Mouse (Mus musculus) stomach, postnatal 0 days (tissue): Measurements from ENCODE around the gene 5330417H12Rik. TPM values are rescaled to one million over a fixed set of nuclear protein-coding genes. Genes with fewer than 3 reads are reported as not detected.
A peak's percentile ranks its signal among the peaks of the same experiment; 100 is the strongest.

ENCODE experiments used
- ATAC-seq: fragments of 200-750 bp; cut with Nextera tagmentation; 2 replicates; pipeline ENCODE4 v1.8.0; 2017; ENCODE audit not compliant: low FRiP score, low TSS enrichment
- DNase-seq: peaks from one replicate; pipeline ENCODE4 v3.0.0-alpha.2; 2016; ENCODE audit warnings: low spot score
- H3K27ac ChIP-seq: fragments of 300-500 bp; sonication (generic); replicated peaks from 2 replicates; pipeline ENCODE4 v1.5.1; 2014; ENCODE audit warnings: mild to moderate bottlenecking, control low read depth
- H3K27me3 ChIP-seq: fragments of 300-500 bp; sonication (generic); 2 replicates; pipeline ENCODE4 v1.6.1; 2014; ENCODE audit warnings: low read length; ENCODE audit not compliant: control insufficient read depth, insufficient read depth
- H3K36me3 ChIP-seq: fragments of 300-500 bp; sonication (generic); 2 replicates; pipeline ENCODE4 v1.6.1; 2014; ENCODE audit warnings: low read length, mixed read lengths; ENCODE audit not compliant: control insufficient read depth, insufficient read depth
- H3K4me1 ChIP-seq: fragments of 300-500 bp; sonication (generic); replicated peaks from 2 replicates; pipeline ENCODE4 v1.6.1; 2014; ENCODE audit warnings: antibody characterized with exemption; ENCODE audit not compliant: control insufficient read depth, insufficient read depth
- H3K4me2 ChIP-seq: fragments of 300-500 bp; sonication (generic); replicated peaks from 2 replicates; pipeline ENCODE4 v1.6.1; 2014; ENCODE audit warnings: low read depth, mild to moderate bottlenecking, control low read depth, moderate library complexity
- H3K4me3 ChIP-seq: fragments of 300-500 bp; sonication (generic); 2 replicates; pipeline ENCODE4 v1.5.1; 2014; ENCODE audit warnings: low read depth, low read length, control low read depth
- H3K9ac ChIP-seq: fragments of 300-500 bp; sonication (generic); 2 replicates; pipeline ENCODE4 v1.6.1; 2014; ENCODE audit warnings: mild to moderate bottlenecking, low read length, control low read depth, mixed read lengths
- H3K9me3 ChIP-seq: fragments of 300-500 bp; sonication (generic); 2 replicates; pipeline ENCODE4 v1.6.1; 2016; ENCODE audit warnings: low read length; ENCODE audit not compliant: control insufficient read depth
- CTCF ChIP-seq: IDR thresholded peaks from 2 replicates; pipeline ENCODE4 v1.5.1; 2016; ENCODE audit warnings: antibody characterized with exemption, low read depth, mild to moderate bottlenecking, moderate library complexity
- EP300 ChIP-seq: optimal IDR thresholded peaks from 2 replicates; pipeline ENCODE3; 2016; ENCODE audit warnings: antibody characterized with exemption
- WGBS: fragments of 180-500 bp; shearing (Covaris S2); extraction: QIAGEN DNeasy Blood & Tissue Kit; methylation state at CpG from one replicate; pipeline ENCODE4 v1.1.7; 2014; 5-methylcytosine and 5-hydroxymethylcytosine counted together
- polyA plus RNA-seq: library from polyadenylated mRNA; unstranded; fragments of >200 nt; fragmentation: Nextera tagmentation; extraction: Ambion mirVana; gene quantifications from 2 replicates; pipeline ENCODE4 v1.2.1, GENCODE M21; 2015

Gene 5330417H12Rik
- polyA plus RNA-seq, 1 experiment from 2014 or later, result not detected

DNA sequence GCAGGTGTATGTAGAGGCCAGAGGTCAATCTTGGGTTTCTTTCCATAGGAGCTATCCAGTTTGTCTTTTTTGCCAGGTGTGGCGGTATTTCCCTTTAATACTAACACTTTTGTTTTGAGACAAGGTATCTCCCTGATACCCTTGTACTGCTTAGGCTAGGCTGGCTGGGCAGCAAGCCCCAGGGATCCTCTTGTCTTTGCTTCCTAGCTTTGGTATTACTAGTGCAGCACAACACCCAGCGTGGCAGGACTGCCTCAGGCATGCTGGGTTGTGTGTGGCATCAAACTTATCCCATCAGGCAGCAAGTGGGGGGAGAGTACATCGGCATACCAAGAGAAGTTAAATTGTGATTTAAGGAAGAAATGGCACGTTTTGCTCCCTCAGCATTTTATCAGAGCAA lies 22.5 kb downstream of the 5330417H12Rik start:
- H3K27me3 ChIP-seq, result no peaks in the 10 kb centered on the region
- no peak overlapping the region for H3K4me2 ChIP-seq
- H3K4me1 ChIP-seq, result no peaks in the 10 kb centered on the region
- no peak overlapping the region for H3K27ac ChIP-seq
- no peaks in the 10 kb centered on the region for H3K9me3 ChIP-seq
- H3K36me3 ChIP-seq, result no peaks in the 10 kb centered on the region
- DNase-seq (no peak), ATAC-seq (no peak)
- TF ChIP-seq EP300 (no peak), CTCF (no peak)
- H3K9ac ChIP-seq, result no peak overlapping the region
- WGBS, result 82% methylated on average over 4 of the region's 4 CpGs
- H3K4me3 ChIP-seq, result no peak overlapping the region

- H3K27ac ChIP-seq, result no peak overlapping the region
- no peaks in the 10 kb centered on the region for H3K4me1 ChIP-seq
- ATAC-seq (no peak), DNase-seq (no peak)
- no peak overlapping the region for H3K4me2 ChIP-seq
- H3K9ac ChIP-seq, result no peak overlapping the region
- no peak overlapping the region for H3K4me3 ChIP-seq
- WGBS, result 75% methylated on average over 5 of the region's 5 CpGs
- H3K36me3 ChIP-seq, result no peaks in the 10 kb centered on the region
- TF ChIP-seq CTCF (no peak), EP300 (no peak)
- H3K9me3 ChIP-seq, result no peaks in the 10 kb centered on the region
- no peaks in the 10 kb centered on the region for H3K27me3 ChIP-seq
Observed at GRCm38 (mm10) chr7:107600651-107601050, 24.3 kb downstream of the 5330417H12Rik start.

DNA sequence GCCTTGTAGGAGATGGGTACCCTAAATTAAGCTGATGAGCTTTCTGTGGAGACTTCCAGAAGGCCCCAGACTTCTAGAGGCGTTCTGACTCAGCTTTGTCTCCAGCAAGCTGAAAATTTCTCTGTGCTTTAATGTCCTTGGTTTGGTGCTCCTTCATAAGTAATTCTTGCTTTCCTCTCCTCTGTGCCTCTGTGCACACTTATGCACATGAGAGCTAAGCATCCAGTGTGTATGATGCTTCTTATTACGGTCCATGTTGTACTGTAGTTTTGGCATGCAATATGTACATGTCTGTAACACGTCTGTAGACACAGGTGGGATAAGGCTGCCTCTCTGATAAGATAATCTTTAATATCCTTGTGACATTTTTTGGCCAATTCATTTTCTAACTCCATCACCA lies 27.0 kb downstream of the 5330417H12Rik start:
- WGBS, result 77% methylated on average over 3 of the region's 3 CpGs
- H3K4me3 ChIP-seq, result no peak overlapping the region
- H3K9me3 ChIP-seq, result no peaks in the 10 kb centered on the region
- DNase-seq, result no peak
- no peak overlapping the region for H3K4me2 ChIP-seq
- H3K36me3 ChIP-seq, result no peaks in the 10 kb centered on the region
- peaks cover 3% of the 10 kb centered on the region; the same call in 1 of the 2 replicates for H3K4me1 ChIP-seq
- no peak overlapping the region for H3K9ac ChIP-seq
- H3K27me3 ChIP-seq, result no peaks in the 10 kb centered on the region
- TF ChIP-seq CTCF, result no peak
- no peak for TF ChIP-seq EP300
- no peak overlapping the region for H3K27ac ChIP-seq
- ATAC-seq, result no peak

DNA sequence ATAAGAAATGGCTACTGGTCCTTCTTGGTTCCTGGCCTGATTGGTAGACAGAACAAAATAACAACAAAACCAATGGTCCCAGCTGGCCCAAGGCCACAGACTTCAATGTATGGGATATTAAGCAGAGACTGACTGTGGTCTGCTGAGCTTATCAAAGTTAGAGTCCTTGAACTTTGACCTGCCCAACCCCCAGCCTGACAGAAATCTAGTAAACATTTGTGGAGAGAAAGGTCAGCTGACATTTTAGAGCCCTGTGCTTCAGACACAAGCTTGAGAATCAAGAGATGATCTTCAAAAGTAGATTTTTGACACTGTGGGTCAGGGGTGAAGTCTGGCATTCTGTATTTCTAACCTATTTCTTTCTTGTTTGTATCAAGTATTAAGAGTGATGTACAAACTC lies 28.2 kb downstream of the 5330417H12Rik start:
- Histone ChIP-seq H3K27me3 (no peaks in the 10 kb centered on the region), H3K9ac (no peak overlapping the region), H3K9me3 (no peaks in the 10 kb centered on the region), H3K4me1 (peaks cover 3% of the 10 kb centered on the region; the same call in 1 of the 2 replicates), H3K27ac (no peak overlapping the region), H3K4me2 (no peak overlapping the region), H3K36me3 (no peaks in the 10 kb centered on the region), H3K4me3 (no peak overlapping the region)
- DNase-seq (no peak), ATAC-seq (no peak)
- no peak for TF ChIP-seq CTCF
- no peak for TF ChIP-seq EP300

DNA sequence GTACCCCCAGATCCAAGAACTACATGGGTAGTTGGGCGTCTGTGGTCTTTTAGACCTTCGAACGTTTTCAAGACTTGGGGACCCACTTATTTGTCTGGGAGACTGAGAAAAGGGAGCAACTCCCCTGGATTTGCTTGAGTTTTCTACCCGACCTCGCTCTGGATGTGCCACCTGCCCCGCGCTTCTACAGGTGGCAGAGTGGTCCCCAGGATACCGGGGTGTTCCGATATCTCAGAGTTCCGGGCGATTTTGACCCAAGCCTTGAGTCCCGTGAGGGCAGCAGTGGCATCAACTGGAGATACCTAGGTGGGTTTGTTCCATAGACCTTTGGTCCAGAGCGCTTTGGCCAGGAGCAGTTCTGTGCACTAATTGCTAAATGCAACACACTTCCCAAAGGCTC lies 29.5 kb downstream of the 5330417H12Rik start:
- no peaks in the 10 kb centered on the region for H3K27me3 ChIP-seq
- TF ChIP-seq CTCF (no peak), EP300 (no peak)
- DNase-seq, result no peak
- H3K4me2 ChIP-seq, result peak overlapping the region; percentile 94
- 0 out of 2 replicates have a peak overlapping the region, but pooled peaks have one; percentile 56 for H3K27ac ChIP-seq
- ATAC-seq, result no peak
- H3K4me3 ChIP-seq, result peak overlapping the region; percentile 54
- no peaks in the 10 kb centered on the region for H3K9me3 ChIP-seq
- peak overlapping the region; percentile 61; the same call in 1 of the 2 replicates for H3K9ac ChIP-seq
- no peaks in the 10 kb centered on the region for H3K36me3 ChIP-seq
- peaks cover 3% of the 10 kb centered on the region; the same call in 1 of the 2 replicates for H3K4me1 ChIP-seq
- 20% methylated on average over 13 of the region's 13 CpGs for WGBS

- peak within 1 kb of the TSS; percentile 56 for H3K27ac ChIP-seq
- ATAC-seq, result peak; percentile 97
- peak within 1 kb of the TSS; percentile 54 for H3K4me3 ChIP-seq
- no peaks in the 10 kb centered on the region for H3K9me3 ChIP-seq
- DNase-seq, result peak; percentile 98
- H3K9ac ChIP-seq, result peak within 1 kb of the TSS; percentile 61
- peak within 1 kb of the TSS; percentile 94 for H3K4me2 ChIP-seq
- H3K27me3 ChIP-seq, result no peaks in the 10 kb centered on the region
- WGBS, result 2% methylated on average over 19 of the region's 24 CpGs
- no peaks in the 10 kb centered on the region for H3K36me3 ChIP-seq
- peaks cover 3% of the 10 kb centered on the region; the same call in 1 of the 2 replicates for H3K4me1 ChIP-seq
- TF ChIP-seq CTCF (no peak), EP300 (no peak)
Observed at GRCm38 (mm10) chr7:107594857-107595402, 30.0 kb downstream of the 5330417H12Rik start, which contains the start of gene Ppfibp2. Ppfibp2 (plus strand) TSS chr7:107595207.
